Mouse (Mus musculus) WW6 (cell line): Measurements from ENCODE around the gene Kcnj3.

Experiments used
- DNase-seq: peaks from one replicate; pipeline ENCODE4 v3.0.0-alpha.2; 2013; ENCODE audit warnings: low read depth, low spot score

The Kcnj3 gene

GRCm38 (mm10) chr2:55505712-55506111, 69.9 kb downstream of the Kcnj3 start:
- no peak for DNase-seq

DNA sequence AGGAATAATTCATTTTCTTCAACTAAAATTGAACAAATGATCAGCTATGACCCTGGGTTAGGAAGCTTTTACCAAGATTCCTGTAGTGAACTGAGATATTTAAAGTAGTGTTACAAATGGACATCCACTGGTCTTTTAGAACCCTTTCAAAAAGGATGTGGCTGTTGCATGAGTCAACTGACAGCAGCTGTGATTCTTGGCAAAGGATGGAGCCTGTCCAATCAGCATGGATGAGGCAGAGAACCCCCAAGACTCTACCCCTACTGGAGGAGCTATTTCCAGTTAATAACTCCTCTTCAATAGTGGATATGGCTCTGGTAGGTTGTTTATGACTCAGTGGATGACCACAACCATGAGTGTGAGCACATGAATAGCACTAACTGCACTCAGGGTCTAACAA, 81.5 kb downstream of the Kcnj3 start:
- DNase-seq: no peak

DNA sequence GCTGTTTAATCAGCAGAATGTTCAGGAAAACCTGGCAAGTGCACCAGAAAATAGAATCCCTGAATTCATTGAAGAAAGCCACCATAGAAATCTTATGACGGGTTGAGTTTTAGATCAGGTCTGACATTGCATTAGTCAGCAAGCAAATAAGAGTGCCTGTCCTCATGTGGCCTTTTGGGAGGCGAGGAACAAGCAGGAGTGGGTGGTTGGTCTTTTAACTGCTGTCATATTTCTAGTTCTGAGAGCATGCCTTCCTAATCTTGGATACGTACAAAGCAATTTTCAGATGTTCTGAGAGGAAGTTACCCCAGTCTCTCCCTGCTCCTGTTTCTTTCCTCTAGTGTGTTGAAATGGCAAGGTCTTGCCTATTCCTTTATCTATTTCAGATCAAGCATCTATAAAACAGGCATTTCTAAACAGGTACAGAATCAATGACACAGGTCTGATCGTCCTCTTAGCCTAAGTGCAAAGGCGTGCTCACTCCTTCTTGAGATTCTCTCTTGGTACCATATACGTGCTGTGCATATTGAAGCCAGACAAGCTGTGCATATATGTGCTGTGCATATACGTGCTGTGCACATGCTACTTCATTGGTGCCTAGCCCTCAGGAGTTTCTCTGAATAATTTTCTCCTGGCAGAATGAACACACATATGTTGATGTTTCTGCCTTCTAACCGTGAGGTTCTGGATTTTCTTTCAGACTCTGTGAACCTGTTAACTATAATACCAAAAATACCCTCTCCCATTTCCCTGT, 97.1 kb downstream of the Kcnj3 start:
- DNase-seq: no peak

- no peak for DNase-seq
Observed at GRCm38 (mm10) chr2:55534946-55535345, 99.2 kb downstream of the Kcnj3 start.

- no peak for DNase-seq
Observed at GRCm38 (mm10) chr2:55535482-55535881, 99.7 kb downstream of the Kcnj3 start.

DNA sequence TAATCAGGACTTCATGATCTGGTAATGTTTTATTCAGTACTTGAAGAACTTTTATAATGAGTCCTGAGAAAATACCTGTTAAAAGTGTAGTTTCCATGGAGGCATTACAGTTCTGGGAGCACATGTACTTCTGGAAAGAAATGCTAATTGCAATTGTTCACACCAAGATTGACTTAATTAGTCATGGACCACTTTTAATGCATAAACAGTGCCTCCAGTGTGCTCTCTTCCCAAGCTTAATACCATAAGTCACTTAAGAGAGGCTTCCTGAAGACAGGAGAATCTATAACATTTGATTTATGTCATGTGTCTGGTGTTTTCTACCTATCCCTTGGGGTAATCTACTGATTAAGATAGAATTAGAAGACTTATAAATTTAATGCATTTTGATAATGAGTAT, 111.8 kb downstream of the Kcnj3 start:
- DNase-seq: no peak

GRCm38 (mm10) chr2:55558368-55558985, 122.7 kb downstream of the Kcnj3 start:
- no peak for DNase-seq

DNA sequence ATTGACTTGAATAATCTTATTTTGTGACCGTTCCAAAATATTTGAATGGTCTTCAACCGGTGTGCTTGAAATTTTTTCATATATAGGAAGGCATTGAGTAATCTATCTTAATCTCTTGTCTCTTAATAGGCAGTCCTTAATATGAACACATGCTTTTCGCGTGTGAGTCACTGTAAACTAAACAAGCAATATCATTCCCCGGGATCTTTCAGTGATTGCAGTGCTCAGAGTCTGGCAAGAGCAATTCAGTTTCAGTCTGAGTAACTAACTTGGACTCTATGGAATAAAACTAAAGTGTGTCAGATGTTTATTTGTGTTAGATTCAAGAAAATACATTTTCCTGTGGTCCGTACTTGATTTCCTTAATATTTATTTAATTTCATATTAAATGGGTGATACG, 133.5 kb downstream of the Kcnj3 start:
- DNase-seq: no peak

- DNase-seq: no peak
Observed at GRCm38 (mm10) chr2:55571425-55571824, 135.7 kb downstream of the Kcnj3 start.

- no peak for DNase-seq
Observed at GRCm38 (mm10) chr2:55580286-55580685, 144.5 kb downstream of the Kcnj3 start.

GRCm38 (mm10) chr2:55591226-55591988, 155.6 kb downstream of the Kcnj3 start:
- no peak for DNase-seq
